Mouse (Mus musculus) A20 (cell line): ENCODE measurements around the gene Ldlr.
A peak's percentile ranks its signal among the peaks of the same experiment; 100 is the strongest.
"Not testable (repeated sequence)": the region's sequence is repeated elsewhere in the genome, so short reads cannot be mapped to it uniquely, and the experiment has no call there.

Source experiments
- DNase-seq: peaks from one replicate; pipeline ENCODE4 v3.0.0-alpha.2; 2011; ENCODE audit warnings: low read depth, low spot score

The Ldlr gene

DNA sequence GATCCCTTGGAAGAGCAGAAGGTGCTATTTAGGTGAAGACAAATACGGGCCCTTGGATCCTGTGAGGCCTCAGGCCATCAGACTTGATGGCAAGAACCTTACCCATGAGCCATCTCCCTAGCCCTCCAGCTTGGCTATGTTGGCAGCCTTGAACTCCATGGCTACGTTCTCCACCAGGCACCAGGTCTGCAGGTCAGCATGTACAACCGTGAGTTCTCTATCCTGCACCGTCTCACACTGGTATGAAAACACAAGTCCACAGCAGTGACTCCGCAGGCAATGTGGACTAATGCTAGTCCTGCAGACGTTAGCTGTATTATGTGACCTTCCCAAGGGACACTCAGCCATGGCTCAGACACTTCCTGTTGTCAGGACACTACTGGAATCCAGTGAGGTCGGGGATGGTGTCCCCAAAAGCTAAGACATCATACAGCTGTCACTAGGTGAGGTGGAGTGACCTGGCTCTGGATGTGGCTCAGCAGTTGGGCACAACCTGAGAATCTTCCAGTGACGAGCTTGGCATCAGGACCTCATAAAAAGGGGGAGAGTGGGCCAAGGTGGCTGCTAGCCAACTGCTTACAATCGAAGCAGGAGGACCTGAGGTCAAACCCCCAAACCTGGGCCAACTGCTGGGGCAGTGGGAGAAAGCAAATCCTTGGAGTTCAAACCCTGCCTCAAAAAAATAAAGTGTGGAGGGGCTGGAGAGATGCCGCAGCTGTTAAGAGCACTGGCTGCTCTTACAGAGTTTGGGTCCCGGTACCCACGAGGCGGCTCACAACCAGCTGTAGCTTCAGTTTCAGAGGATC, 31.4 kb downstream of the Ldlr start:
- DNase-seq = no peak

GRCm38 (mm10) chr9:21758576-21759529, 35.6 kb downstream of the Ldlr start:
- no peak for DNase-seq

GRCm38 (mm10) chr9:21759718-21760117, 36.4 kb downstream of the Ldlr start:
- peak; percentile 38 for DNase-seq

DNA sequence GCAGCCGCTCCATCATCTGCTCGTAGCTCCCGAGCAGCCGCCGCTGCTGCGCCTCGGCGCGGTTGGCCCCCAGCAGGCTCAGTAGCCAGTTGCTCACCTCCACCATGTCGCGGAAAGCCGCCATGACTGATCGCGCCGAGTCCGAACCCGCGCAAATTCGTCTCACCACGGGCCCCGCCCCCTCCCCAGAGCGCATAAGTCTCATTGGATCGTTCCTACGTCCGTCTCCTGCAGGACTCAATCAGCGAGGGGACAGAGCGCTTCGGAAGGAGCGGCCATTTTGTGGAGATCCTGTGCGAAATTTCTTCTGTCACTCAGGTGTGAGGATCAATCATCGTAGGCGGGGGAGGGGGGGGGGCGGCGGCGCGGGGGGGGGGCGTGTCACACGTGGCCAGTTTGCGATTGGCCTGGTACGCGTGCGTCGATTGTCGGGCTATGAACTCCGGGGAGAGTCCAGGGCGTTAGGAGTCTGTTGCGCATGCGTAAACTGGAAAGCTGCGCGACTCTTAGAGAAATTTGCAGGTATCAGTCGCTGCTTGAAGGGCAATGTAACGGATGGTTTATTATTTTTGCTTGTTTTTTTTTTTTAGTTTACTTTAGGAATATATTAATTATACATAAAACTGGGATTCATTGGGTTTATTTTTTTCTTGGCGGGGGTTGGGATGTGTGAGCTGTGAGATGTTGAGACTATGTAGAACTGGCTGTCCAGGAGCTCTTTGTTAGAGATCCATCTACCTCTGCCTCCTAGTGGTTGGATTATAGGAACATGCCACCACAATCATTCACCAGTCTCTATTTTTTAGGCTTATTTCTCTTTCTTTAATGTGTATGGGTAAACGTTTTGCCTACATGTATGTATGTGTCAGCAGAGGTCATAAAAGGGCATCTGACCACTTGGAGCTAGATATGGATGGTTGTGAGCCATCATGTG, 37.1 kb downstream of the Ldlr start, which contains the start of gene Spc24:
Gene Spc24 (minus strand): TSS at position 149 of the 934 bp plus-strand sequence.
- peak; percentile 92 for DNase-seq

DNA sequence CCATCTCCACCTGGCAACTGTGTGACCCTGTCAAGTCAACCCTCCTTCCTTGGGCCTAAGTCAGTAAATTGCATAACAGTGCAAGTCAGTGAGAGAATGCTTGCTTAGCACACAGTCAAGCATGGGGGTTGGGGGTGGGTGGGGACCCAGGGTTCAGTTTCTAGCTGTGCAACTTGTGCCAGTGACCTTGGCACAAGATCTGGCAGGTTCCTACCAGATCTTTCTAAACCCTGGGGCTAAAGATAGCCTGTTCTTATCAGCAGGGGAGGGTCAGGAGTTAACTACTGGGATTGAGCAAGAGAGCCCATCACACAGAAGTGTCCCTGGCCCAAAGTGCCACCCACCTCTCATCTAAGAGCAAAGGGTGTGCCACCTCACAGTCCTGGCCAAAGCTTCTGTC, 38.9 kb downstream of the Ldlr start:
- no peak for DNase-seq

GRCm38 (mm10) chr9:21764084-21764999, 41.1 kb downstream of the Ldlr start:
- no peak for DNase-seq

DNA sequence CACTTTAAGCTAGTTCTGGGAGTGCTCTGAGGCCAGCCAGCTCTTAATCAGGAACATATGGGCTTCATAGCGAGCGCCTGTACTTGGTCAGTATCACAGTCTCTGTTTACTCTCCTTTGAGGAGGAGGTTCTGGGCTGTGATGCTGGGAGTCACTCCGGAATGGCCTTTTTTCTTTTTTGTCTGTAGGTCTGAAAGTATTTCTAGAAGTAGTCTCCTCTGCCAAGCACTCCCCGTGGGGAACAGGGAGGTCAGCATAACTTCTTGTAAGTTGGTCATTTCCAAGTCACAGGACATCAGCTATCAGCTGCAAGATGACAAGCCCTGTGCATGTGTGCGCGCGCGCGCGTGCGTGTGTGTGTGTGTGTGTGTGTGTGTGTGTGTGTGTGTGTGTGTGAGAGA, 44.6 kb downstream of the Ldlr start:
- no peak for DNase-seq

- DNase-seq = no peak
Observed at GRCm38 (mm10) chr9:21768511-21769411, 45.5 kb downstream of the Ldlr start.

DNA sequence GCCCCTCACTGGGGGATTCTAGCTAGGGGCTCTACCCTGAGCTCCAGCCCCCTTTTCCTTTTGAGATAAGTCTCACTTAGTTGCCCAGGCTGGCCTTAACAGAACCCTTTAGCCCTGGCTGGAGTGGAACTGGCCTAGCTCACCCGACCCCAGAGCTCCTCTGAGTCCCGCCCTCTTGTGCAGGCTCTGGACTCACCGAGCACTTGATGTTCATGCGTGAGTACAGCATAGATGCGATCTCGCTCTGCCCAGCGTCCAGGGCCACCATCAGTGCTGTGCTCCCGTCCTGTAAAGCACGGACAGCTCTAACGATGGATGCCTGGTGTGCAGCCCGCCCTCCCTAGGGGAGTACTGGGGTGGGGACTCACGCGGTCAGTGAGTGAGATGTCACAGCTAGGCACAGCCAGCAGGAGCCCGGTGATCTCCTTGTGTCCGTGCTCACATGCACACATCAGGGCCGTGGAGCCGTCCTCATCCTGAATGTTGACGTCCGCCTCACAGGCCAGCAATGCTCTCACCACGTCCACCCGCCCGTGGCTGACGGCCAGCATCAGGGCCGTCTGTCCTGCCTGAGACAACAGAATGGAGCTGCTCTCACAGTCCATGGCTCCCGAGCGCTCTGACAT, 46.4 kb downstream of the Ldlr start:
- no peak for DNase-seq

- DNase-seq = not testable (repeated sequence)
Observed at GRCm38 (mm10) chr9:21773396-21773795, 50.1 kb downstream of the Ldlr start.

GRCm38 (mm10) chr9:21774353-21774752, 51.1 kb downstream of the Ldlr start:
- DNase-seq = no peak

GRCm38 (mm10) chr9:21777726-21778125, 54.4 kb downstream of the Ldlr start:
- DNase-seq = no peak

DNA sequence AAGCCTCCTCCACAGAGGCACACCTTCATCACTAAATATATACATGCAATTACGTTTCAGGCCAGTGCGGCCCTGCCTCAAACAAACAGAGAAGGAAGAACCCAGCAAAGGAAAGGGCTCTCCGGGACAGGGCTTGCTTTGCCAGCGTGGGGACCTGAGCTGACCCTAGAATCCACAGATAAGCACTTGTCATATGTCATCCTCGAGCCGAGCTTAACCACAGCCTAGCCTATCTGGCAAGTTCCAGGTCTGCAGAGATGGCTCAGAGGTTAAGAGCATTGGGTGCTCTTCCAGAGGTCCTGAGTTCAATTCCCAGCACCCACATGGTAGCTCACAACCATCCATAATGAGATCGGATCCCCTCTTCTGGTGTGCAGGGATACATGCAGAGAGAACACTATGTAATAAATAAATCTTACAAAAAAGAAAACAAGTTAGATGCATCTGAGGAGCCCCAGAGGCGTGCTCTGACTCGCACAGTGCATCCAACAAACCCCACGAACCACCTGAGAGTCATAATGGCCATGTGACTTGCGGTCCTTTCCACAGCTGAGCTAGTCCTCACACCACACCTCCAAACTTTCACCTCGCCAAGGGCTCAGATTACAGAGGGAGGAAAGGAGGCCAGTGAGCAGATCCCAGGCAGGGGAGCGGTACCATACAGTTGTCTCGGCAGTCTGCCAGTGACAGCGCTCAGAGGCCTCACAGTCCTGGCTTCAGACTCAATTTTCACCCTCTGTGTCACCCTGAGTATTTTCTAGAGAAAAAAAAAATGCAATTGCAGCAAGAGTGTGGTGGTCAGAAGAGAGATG, 58.6 kb downstream of the Ldlr start:
- DNase-seq = no peak

DNA sequence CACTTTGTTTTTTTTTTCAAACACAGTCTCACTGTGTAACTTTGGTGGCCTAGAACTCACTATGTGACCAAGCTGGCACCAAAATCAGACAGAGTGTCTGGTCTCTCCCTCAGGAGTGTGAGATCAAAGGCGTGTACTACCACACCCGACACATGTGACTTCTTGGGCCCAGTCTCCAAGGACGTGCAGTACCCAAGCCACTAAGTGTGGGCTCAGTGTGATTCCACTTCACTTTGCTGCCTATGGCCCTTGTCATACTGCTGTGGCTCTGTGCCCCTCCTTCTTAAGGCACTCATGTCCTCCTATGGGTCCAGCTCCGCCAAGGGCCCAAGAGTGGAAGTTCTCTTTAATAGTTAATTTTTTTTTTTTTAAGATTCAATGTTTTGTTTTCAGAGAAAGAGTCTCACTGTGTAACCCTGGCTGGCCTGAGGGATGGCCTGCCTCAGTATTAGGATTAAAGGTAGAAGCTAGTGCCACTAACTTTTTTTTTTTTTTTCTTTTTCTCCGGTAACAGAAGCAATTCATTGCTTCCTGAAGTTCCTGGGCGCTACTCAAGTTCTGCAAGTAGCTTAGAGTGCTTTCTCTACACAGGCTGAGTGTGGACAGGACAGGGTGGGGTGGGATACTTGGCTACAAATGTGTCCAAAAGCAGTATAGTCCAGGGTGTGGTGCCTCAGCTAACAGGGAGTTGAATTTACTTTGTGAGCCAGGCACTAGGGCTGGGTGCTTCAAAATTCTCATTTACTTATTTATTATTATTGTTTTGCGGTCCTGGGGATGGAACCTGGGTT, 61.4 kb downstream of the Ldlr start:
- no peak for DNase-seq

- not testable (repeated sequence) for DNase-seq
Observed at GRCm38 (mm10) chr9:21786309-21786708, 63.0 kb downstream of the Ldlr start.

- DNase-seq = peak; percentile 53
Observed at GRCm38 (mm10) chr9:21786906-21787305, 63.6 kb downstream of the Ldlr start.

DNA sequence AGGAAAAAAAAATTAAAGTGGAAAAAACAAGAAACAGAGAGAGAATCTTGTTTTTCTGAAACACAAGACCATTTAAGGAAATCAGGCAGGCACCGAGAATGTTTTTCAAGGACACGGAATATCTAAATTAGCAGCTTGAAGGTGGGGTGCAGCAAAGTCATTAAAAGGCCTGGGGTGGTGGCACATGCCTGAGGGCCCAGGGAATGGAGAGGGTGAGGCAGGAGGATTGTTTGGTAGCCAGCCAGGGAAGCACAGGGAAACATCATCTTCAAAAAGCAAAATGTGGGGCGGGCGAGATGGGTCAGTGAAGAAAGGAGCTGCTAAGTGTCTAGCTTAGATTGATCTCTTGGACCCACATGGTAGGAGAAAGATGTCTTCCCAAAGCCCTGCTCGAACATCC, 64.4 kb downstream of the Ldlr start:
- no peak for DNase-seq
